Mouse (Mus musculus) heart, embryonic 10.5 days (tissue): ENCODE data around the gene Gm20388. TPM values are rescaled to one million over a fixed set of nuclear protein-coding genes. Genes with fewer than 3 reads are reported as not detected.

Source experiments
- DNase-seq: peaks from one replicate; pipeline ENCODE4 v3.0.0-alpha.2; 2017; ENCODE audit warnings: low spot score
- H3K27ac ChIP-seq: fragments of 300-500 bp; sonication (generic); 2 replicates; pipeline ENCODE4 v1.5.1; 2016; ENCODE audit warnings: mild to moderate bottlenecking
- H3K27me3 ChIP-seq: fragments of 300-500 bp; sonication (generic); 2 replicates; pipeline ENCODE4 v1.6.1; 2016; ENCODE audit warnings: mild to moderate bottlenecking; ENCODE audit not compliant: poor library complexity, insufficient read depth, severe bottlenecking
- H3K36me3 ChIP-seq: fragments of 300-500 bp; sonication (generic); 2 replicates; pipeline ENCODE4 v1.6.1; 2016; ENCODE audit warnings: mild to moderate bottlenecking, moderate library complexity
- H3K4me1 ChIP-seq: fragments of 300-500 bp; sonication (generic); 2 replicates; pipeline ENCODE4 v1.6.1; 2016; ENCODE audit warnings: mild to moderate bottlenecking
- H3K4me3 ChIP-seq: fragments of 300-500 bp; sonication (generic); 2 replicates; pipeline ENCODE4 v1.5.1; 2016; ENCODE audit warnings: mild to moderate bottlenecking, moderate library complexity
- H3K9me3 ChIP-seq: fragments of 300-500 bp; sonication (generic); 2 replicates; pipeline ENCODE4 v1.6.1; 2016; ENCODE audit warnings: mild to moderate bottlenecking, moderate library complexity
- WGBS: fragments of 180-500 bp; shearing (Covaris S2); methylation state at CpG from one replicate; pipeline ENCODE4 v1.1.7; 2016; 5-methylcytosine and 5-hydroxymethylcytosine counted together
- polyA plus RNA-seq: library from polyadenylated mRNA; unstranded; fragments of >200 nt; fragmentation: Nextera tagmentation; extraction: Ambion mirVana; gene quantifications from 2 replicates; pipeline ENCODE4 v1.2.1, GENCODE M21; 2016

The Gm20388 gene
- polyA plus RNA-seq, 1 experiment from 2014 or later, result 4.5 TPM

DNA sequence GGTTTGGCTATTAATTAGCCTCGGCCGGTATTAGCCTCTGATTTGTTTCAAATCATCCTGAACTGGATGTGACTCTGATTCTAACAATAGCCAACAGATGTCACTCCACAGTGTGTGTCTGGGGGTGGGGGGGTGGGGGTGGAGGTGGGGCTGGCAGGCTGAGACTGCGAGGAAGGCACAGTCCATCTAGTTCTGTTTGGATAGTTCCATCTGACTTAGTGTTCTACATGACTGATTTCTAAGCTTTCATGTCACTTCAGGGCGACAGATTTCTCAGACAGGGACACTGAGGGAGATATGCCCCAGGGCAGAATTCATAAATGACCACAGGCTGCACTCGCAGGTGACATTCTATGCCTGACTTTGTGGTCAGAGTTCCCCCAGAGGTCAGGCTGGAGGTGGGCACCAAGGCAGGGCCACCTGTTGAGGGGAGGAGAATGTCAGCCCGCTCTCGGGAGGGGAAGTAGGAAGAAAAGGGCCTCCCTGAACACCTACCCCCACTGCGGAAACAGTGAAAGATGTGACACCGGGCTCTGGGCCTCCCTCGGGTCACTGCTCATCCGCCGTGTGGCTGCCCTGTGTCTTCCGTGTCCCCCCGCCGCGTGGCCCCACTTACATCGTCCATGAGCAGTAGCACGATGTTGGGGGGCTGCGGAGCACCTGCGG lies 2700.1 kb downstream of the Gm20388 start:
- peaks cover 29% of the 10 kb centered on the region for H3K4me1 ChIP-seq
- H3K9me3 ChIP-seq, result no peaks in the 10 kb centered on the region
- H3K4me3 ChIP-seq, result peak overlapping the region; percentile 69
- H3K27ac ChIP-seq, result peak overlapping the region; percentile 85
- H3K36me3 ChIP-seq, result peaks cover 20% of the 10 kb centered on the region
- 7% methylated on average over 20 of the region's 20 CpGs for WGBS
- H3K27me3 ChIP-seq, result no peaks in the 10 kb centered on the region
- DNase-seq, result peak; percentile 81

DNA sequence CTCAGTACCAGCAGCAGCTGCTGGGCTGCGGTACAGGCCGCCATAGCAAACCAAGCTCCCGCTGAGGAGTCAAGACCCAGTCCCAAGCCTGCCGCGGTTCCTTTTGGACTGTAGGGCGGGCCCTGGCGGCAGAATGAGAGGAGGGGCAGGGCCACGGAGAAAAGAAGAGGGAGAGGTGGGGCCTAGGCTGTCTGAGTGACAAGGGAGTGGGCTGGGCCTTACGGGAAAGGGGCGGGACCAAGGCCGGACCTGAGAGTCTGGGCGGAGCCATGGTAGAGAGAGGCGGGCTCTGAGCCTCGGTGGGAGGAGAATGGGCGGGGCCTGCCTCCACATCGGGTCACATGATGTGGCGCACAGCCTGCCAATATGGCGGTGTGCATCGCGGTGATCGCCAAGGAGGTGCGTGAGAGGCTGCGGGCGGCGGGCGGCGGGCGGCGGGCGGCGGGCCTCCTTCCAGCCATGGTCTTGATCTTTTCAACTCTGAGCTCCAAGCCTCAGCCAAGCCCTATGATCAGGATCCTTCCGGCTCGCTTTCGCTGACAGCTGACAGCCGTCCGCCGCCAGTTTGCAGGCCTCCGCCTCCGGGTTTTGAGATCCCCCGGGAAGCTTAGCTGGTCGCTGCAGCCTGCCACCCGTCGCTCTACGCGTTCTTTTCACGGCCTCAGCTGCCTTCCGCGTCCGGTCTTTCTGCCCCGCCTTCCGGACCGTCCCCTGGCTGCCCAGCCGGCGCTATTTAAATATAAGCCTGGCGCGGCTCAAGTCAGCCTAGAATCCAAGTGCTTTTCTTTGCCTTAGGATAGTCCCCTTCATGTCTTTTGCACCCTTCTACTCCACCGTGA lies 2700.9 kb downstream of the Gm20388 start, which contains the start of the genes Galns and Trappc2l:
Gene Galns (minus strand): TSS at position 169 of the 839 bp plus-strand sequence.
Gene Trappc2l (plus strand): TSS at position 346 of the 839 bp plus-strand sequence.
- DNase-seq, result peak; percentile 99
- peak within 1 kb of the TSS; percentile 85 for H3K27ac ChIP-seq
- under 1% methylated on average over 57 of the region's 57 CpGs for WGBS
- no peaks in the 10 kb centered on the region for H3K27me3 ChIP-seq
- H3K4me3 ChIP-seq, result peak within 1 kb of the TSS; percentile 69
- H3K9me3 ChIP-seq, result no peaks in the 10 kb centered on the region
- peaks cover 36% of the 10 kb centered on the region for H3K4me1 ChIP-seq
- peaks cover 22% of the 10 kb centered on the region for H3K36me3 ChIP-seq

DNA sequence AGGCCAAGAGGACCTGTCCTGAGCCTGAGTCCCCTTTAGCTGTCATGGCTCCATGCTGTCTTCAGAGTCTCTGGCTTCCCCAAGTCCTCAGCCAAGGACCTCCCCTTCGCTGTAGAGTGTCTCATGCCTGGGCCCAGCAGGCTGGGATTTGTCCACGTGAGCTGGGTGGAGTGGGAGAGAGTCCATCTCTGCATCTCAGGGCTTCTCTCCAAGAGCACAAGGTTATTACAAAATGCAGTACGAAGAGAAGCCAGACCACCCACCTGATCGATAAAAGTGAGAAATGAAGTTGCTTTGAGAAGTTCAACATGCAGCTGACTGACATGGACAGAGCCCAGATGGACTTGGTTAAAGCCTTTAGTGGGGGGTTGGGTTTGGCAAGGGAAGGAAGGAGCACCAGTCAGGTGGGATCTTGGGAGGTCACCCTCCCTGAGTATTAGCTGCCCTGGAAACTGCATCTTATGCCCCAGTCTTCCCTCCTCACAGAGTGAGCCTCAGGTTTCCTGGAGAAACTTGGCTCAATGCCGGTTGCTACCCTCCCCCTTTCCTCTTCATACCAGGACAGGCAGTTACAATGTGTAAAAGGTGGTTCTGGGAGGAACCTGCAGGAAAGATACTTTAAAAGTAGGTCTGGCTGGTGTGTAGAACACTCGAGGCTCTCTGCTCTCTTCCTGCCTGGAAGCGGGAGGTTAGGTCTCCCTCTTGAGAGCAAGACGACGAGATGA lies 2705.7 kb downstream of the Gm20388 start:
- no peak for DNase-seq
- WGBS, result 75% methylated on average over 9 of the region's 9 CpGs

DNA sequence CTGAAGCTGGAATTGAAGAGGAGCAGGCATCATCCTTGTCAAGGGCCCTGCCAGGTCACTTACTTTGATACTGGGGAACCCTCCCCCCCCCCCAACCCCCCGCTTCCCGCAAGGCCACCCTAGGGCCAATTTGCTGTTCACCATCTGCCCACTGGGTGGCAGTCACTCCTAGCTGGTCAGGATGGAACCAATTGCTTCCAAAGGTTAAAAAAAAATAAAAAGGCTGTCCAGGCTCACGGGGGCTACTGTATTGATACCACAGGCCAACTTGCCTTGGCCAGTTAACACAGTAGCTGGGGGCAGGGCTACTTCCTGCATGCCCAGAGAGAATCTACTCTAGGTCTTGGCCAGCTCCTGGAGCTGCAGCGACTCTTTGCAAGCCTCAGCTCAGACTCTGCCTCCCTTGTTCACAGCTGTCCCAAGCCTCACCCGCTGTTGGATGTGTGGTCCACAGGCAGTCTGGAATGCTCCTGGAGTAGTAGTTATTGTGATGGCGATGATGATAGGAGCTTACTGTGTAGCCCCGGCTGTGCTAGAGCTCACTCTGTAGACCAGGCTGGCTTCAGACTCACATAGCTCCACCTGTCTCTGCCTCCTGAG lies 2707.4 kb downstream of the Gm20388 start:
- no peak overlapping the region for H3K4me3 ChIP-seq
- no peaks in the 10 kb centered on the region for H3K9me3 ChIP-seq
- peaks cover 22% of the 10 kb centered on the region for H3K36me3 ChIP-seq
- no peak for DNase-seq
- 32% methylated on average over 6 of the region's 7 CpGs for WGBS
- 0 out of 2 replicates have a peak overlapping the region, but pooled peaks have one; percentile 0 for H3K27ac ChIP-seq
- peaks cover 32% of the 10 kb centered on the region for H3K4me1 ChIP-seq
- peaks cover 13% of the 10 kb centered on the region; the same call in 1 of the 2 replicates for H3K27me3 ChIP-seq

More for the DNA sequence above, 2705.7 kb downstream of the Gm20388 start:
- H3K27ac ChIP-seq, result no peak overlapping the region; the same call in 1 of the 2 replicates
- H3K4me1 ChIP-seq, result peaks cover 42% of the 10 kb centered on the region
- no peak overlapping the region for H3K4me3 ChIP-seq
- H3K9me3 ChIP-seq, result no peaks in the 10 kb centered on the region
- peaks cover 3% of the 10 kb centered on the region; the same call in 1 of the 2 replicates for H3K27me3 ChIP-seq
- H3K36me3 ChIP-seq, result peaks cover 22% of the 10 kb centered on the region

DNA sequence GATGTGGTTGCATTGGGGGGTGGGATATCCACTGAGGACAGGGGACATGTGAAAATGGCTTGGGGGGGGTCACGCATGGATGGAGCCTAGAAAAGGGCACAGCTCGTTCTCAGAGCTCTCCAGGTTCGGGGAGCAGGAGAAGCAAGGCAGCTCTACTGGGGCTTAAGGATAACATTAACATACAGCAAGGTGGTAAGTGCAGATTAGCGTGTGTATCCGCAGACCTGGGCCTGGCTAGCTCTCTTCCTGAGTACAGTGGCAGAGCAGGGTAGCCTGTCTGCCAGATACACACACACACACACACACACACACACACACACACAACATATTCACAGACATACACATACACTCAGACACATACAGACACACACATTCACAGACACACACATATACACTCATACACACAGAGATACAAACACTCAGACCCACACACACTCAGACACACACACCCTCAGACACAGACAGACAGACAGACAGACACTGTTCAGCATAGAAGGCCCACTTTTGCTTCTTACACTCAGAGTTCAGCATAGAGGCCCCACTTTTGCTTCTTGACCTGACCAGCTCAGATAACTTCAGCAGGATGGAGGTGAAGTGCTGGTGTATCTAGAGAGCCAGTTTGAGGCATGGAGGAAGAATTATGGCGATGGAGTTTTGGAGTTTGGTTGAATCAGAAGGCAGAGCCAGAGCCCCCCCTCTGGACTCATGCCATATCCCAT lies 2708.2 kb downstream of the Gm20388 start:
- H3K27ac ChIP-seq, result 0 out of 2 replicates have a peak overlapping the region, but pooled peaks have one; percentile 4
- H3K27me3 ChIP-seq, result peaks cover 13% of the 10 kb centered on the region; the same call in 1 of the 2 replicates
- H3K9me3 ChIP-seq, result no peaks in the 10 kb centered on the region
- H3K4me3 ChIP-seq, result no peak overlapping the region
- peaks cover 18% of the 10 kb centered on the region for H3K36me3 ChIP-seq
- WGBS, result 73% methylated on average over 6 of the region's 6 CpGs
- peaks cover 32% of the 10 kb centered on the region for H3K4me1 ChIP-seq
- no peak for DNase-seq

DNA sequence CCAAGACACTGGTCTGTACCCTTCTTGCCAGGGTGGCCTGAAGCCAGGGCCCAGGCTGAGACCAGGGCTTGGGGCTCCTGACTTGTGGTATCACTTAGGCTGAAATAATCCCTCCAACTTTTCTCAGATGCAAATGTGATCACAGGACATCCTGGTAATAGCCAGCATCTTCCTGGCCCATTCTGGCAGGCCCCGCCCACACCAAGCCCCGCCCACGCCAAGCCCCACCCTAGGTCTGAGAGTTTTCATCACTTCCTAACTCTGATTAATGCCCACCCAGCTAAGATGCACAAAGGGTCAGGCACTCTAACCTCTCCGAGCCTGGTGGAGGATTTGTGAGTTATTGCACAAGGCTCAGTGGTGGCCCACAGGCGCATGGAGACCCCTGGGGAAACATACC lies 2709.8 kb downstream of the Gm20388 start:
- Histone ChIP-seq H3K9me3 (no peaks in the 10 kb centered on the region), H3K27me3 (peaks cover 13% of the 10 kb centered on the region; the same call in 1 of the 2 replicates), H3K27ac (peak overlapping the region; percentile 18; the same call in 1 of the 2 replicates), H3K4me3 (no peak overlapping the region), H3K36me3 (peaks cover 5% of the 10 kb centered on the region; the same call in 1 of the 2 replicates), H3K4me1 (peaks cover 43% of the 10 kb centered on the region)
- 47% methylated on average over 5 of the region's 5 CpGs for WGBS
- no peak for DNase-seq

DNA sequence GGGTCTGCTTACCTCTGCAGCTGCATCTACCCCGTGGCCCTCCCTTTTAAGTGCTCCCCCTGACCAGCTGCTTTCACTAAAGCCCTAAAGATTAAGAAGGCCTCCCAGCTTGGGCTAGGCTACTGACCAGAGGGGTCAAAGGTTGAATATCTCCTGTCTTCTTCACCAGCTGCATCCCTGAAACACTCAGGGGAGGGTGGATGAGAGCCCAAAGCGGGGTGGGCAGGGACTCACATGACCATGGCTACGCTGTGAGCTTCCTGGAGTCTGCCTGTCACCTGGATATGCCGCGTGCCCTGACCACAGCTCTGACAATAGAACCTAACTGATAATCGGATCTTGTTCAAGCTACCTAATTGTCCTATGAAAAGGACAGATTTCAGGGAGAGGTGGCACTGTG lies 2712.1 kb downstream of the Gm20388 start, which contains the start of gene Pabpn1l:
Gene Pabpn1l (minus strand): TSS at position 13 of the 400 bp plus-strand sequence.
- Histone ChIP-seq H3K27ac (0 out of 2 replicates have a peak within 1 kb of the TSS, but pooled peaks have one; percentile 26), H3K4me1 (peaks cover 36% of the 10 kb centered on the region), H3K27me3 (peaks cover 25% of the 10 kb centered on the region; the same call in 1 of the 2 replicates), H3K4me3 (no peak within 1 kb of the TSS), H3K36me3 (no peaks in the 10 kb centered on the region), H3K9me3 (no peaks in the 10 kb centered on the region)
- no peak for DNase-seq
- WGBS, result 66% methylated on average over 6 of the region's 6 CpGs

DNA sequence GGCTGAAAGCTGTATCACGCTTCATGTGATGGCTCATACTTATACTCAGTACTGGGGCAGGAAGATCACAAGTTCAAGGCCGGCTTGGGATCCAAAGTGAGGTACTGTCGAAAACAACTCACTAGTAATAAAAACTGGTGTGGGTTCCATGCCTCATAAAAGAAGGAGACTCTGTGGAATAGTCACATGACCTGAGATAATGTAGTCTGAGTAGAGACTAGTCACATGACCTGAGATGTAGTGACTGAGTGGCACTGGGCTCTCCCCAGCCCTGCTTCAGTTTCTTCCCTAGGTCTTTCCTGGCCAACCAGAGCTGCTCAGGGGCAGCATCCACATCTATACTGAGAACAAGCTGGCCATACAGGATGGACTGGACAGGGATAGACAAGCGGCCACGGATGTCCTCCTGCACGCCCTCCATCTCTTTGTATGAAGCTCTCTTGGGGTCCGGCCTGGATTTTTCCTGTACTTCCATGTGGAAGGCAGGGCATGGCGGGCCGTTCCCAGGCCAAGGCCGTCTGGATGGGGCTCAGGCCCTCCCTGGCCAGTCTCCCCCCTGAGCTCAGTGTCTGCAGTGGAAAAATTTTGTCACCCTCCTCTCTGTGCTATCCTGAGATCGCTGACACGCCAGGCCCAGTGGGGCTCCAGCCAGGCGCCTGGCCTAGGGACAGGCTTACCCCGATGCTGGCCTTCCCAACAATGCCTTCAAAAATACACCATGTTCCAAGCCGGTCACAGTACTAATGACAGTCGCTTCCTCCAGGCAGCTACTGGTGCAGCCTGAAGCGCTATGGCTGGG lies 2713.4 kb downstream of the Gm20388 start:
- H3K27me3 ChIP-seq, result peaks cover 36% of the 10 kb centered on the region; the same call in 1 of the 2 replicates
- DNase-seq, result no peak
- H3K36me3 ChIP-seq, result 0 out of 2 replicates have a peak, but pooled peaks cover 3% of the 10 kb centered on the region
- no peaks in the 10 kb centered on the region for H3K9me3 ChIP-seq
- H3K4me1 ChIP-seq, result peaks cover 28% of the 10 kb centered on the region
- no peak overlapping the region for H3K4me3 ChIP-seq
- 76% methylated on average over 17 of the region's 17 CpGs for WGBS
- H3K27ac ChIP-seq, result peak overlapping the region; percentile 38; the same call in 1 of the 2 replicates

DNA sequence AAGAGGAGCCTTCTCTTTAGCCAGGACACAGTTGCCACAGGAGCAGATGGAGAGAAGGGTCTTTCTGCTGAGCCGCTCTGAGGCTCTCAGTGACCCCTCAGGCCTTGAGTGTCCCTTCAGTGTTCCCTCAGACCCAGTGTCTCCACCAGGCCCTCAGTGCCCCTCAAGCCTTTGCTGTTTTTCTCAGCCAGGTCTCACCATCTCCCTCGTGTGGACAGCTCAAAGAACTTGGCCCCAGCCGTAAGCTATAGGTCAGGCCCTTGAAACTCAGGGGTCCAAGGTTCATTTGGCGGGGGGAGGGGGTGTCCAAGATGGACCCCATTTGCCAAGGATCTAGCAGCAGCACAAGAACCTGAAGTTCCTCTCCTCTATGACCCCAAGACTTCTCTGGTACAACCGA lies 2714.0 kb downstream of the Gm20388 start:
- Histone ChIP-seq H3K36me3 (0 out of 2 replicates have a peak, but pooled peaks cover 3% of the 10 kb centered on the region), H3K27me3 (peaks cover 36% of the 10 kb centered on the region; the same call in 1 of the 2 replicates), H3K27ac (no peak overlapping the region), H3K4me1 (peaks cover 26% of the 10 kb centered on the region), H3K4me3 (no peak overlapping the region), H3K9me3 (no peaks in the 10 kb centered on the region)
- DNase-seq, result no peak
- WGBS, result 50% methylated on average over 5 of the region's 5 CpGs

DNA sequence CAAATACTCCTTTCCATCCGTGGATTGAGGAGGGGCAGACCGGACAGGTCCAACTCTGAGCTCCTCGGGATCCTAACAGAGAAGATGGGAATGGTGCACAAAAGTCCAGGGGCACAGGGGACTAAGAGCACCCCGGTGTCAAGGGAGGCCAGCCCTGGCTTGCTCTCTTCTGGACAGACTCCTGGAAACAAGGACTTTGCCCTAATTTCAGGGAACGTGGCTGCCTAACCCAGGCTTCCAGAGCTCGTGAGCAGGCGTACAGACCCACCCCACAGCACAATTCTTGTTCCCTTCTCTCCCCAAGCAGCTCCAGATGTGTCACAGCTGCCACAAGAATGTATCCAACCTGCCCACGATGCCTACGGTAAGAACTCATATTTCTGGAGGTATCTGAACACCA lies 2715.2 kb downstream of the Gm20388 start:
- Histone ChIP-seq H3K9me3 (no peaks in the 10 kb centered on the region), H3K4me3 (no peak overlapping the region), H3K36me3 (peaks cover 9% of the 10 kb centered on the region; the same call in 1 of the 2 replicates), H3K27ac (0 out of 2 replicates have a peak overlapping the region, but pooled peaks have one; percentile 16), H3K27me3 (peaks cover 39% of the 10 kb centered on the region; the same call in 1 of the 2 replicates), H3K4me1 (peaks cover 24% of the 10 kb centered on the region)
- WGBS, result 87% methylated on average over 9 of the region's 9 CpGs
- no peak for DNase-seq

DNA sequence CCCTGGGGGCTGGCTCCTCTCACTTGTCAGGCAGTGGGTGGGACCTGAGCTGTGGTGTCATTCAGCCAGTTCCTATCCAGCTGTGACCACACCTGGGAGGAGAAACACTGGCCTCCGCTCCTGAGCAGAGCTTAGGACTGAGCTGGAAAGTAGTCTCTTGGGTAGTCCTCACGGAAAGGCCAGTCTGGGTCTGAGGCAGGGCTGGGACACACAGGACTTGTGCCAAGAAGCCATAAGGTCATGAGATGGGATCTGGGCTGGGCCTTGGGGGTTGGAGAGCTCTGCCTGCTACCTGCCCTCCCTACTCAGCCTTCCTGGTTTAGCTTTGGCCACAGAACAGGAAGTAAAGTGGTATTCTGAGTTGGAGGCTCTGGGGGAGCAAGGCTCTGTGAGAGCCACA lies 2716.3 kb downstream of the Gm20388 start:
- no peak for DNase-seq
- no peak overlapping the region for H3K4me3 ChIP-seq
- WGBS, result 75% methylated on average over 2 of the region's 2 CpGs
- H3K4me1 ChIP-seq, result peaks cover 22% of the 10 kb centered on the region
- H3K27ac ChIP-seq, result no peak overlapping the region
- H3K9me3 ChIP-seq, result no peaks in the 10 kb centered on the region
- H3K27me3 ChIP-seq, result peaks cover 33% of the 10 kb centered on the region; the same call in 1 of the 2 replicates
- H3K36me3 ChIP-seq, result peaks cover 13% of the 10 kb centered on the region; the same call in 1 of the 2 replicates
